Mouse (Mus musculus) heart, embryonic 13.5 days (tissue): Measurements from ENCODE around the gene Iqcn. TPM values are rescaled to one million over a fixed set of nuclear protein-coding genes. Genes with fewer than 3 reads are reported as not detected.
A peak's percentile ranks its signal among the peaks of the same experiment; 100 is the strongest.

Source experiments
- ATAC-seq: fragments of 200-750 bp; cut with Nextera tagmentation; 2 replicates; pipeline ENCODE4 v1.8.0; 2017; ENCODE audit warnings: moderate TSS enrichment; ENCODE audit not compliant: insufficient number of reproducible peaks, low FRiP score, low TSS enrichment; ENCODE audit errors: extremely low read depth
- H3K27ac ChIP-seq: fragments of 300-500 bp; sonication (generic); replicated peaks from 2 replicates; pipeline ENCODE4 v1.5.1; 2015; ENCODE audit warnings: moderate library complexity, mild to moderate bottlenecking, inconsistent platforms
- H3K27me3 ChIP-seq: fragments of 300-500 bp; sonication (generic); replicated peaks from 2 replicates; pipeline ENCODE4 v1.6.1; 2015; ENCODE audit warnings: mild to moderate bottlenecking, inconsistent platforms
- H3K36me3 ChIP-seq: fragments of 300-500 bp; sonication (generic); 2 replicates; pipeline ENCODE4 v1.6.1; 2015; ENCODE audit warnings: mild to moderate bottlenecking, inconsistent platforms
- H3K4me1 ChIP-seq: fragments of 300-500 bp; sonication (generic); 2 replicates; pipeline ENCODE4 v1.6.1; 2015; ENCODE audit warnings: inconsistent platforms
- H3K4me2 ChIP-seq: fragments of 300-500 bp; sonication (generic); 2 replicates; pipeline ENCODE4 v1.6.1; 2015; ENCODE audit warnings: inconsistent platforms, mild to moderate bottlenecking, moderate library complexity
- H3K4me3 ChIP-seq: fragments of 300-500 bp; sonication (generic); 2 replicates; pipeline ENCODE4 v1.5.1; 2015; ENCODE audit warnings: moderate library complexity, mild to moderate bottlenecking, inconsistent platforms
- H3K9ac ChIP-seq: fragments of 300-500 bp; sonication (generic); 2 replicates; pipeline ENCODE4 v1.6.1; 2015; ENCODE audit warnings: inconsistent platforms, mild to moderate bottlenecking, moderate library complexity
- H3K9me3 ChIP-seq: fragments of 300-500 bp; sonication (generic); 2 replicates; pipeline ENCODE4 v1.6.1; 2016; ENCODE audit warnings: inconsistent platforms
- WGBS: fragments of 180-500 bp; shearing (Covaris S2); methylation state at CpG from one replicate; pipeline ENCODE4 v1.1.7; 2015; ENCODE audit warnings: mixed read lengths; 5-methylcytosine and 5-hydroxymethylcytosine counted together
- polyA plus RNA-seq: library from polyadenylated mRNA; unstranded; fragments of >200 nt; fragmentation: Nextera tagmentation; extraction: Ambion mirVana; gene quantifications from 2 replicates; pipeline ENCODE4 v1.2.1, GENCODE M21; 2015

The Iqcn gene
- polyA plus RNA-seq = not detected in 2 replicates

GRCm38 (mm10) chr8:70703287-70703686, at the start of gene Iqcn:
Gene Iqcn (plus strand): TSS chr8:70703457.
- Histone ChIP-seq H3K4me3 (no peak within 1 kb of the TSS; the same call in 1 of the 2 replicates), H3K9me3 (no peaks in the 10 kb centered on the region), H3K36me3 (peaks cover 28% of the 10 kb centered on the region), H3K27ac (peak within 1 kb of the TSS; percentile 40; the same call in 1 of the 2 replicates), H3K27me3 (no peaks in the 10 kb centered on the region), H3K9ac (peak within 1 kb of the TSS; percentile 58), H3K4me1 (peaks cover 26% of the 10 kb centered on the region), H3K4me2 (peak within 1 kb of the TSS; percentile 87)
- WGBS = 80% methylated on average over 3 of the region's 3 CpGs
- no peak for ATAC-seq

DNA sequence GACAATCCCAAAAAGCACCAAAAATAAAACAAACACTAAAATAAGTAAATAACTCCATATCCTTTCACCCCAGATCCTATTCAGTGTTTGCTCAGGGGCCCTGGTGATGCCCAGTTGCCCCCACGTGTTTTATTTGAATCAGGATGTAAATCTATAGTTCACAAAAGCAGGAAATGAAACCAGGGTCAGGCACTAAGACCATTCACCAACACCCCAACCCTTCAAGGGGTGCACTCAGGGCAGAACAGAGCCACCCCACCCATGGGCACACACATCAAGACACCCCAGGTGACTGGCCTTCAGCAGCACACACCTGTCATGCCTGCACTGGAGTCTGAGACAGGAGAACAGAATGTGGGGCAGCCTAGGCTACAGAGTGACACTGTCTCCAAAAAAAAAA, 49.1 kb upstream of the Iqcn start:
- H3K9ac ChIP-seq = no peak overlapping the region
- peaks cover 72% of the 10 kb centered on the region for H3K36me3 ChIP-seq
- H3K4me3 ChIP-seq = no peak overlapping the region
- no peak overlapping the region for H3K4me2 ChIP-seq
- H3K27me3 ChIP-seq = no peaks in the 10 kb centered on the region
- no peaks in the 10 kb centered on the region for H3K9me3 ChIP-seq
- H3K27ac ChIP-seq = no peak overlapping the region
- peaks cover 31% of the 10 kb centered on the region for H3K4me1 ChIP-seq
- no peak for ATAC-seq
- WGBS = 50% methylated on average over 1 of the region's 1 CpGs

- no peak overlapping the region for H3K4me2 ChIP-seq
These were observed 47.8 kb upstream of the Iqcn start for GRCm38 (mm10) chr8:70655469-70655868.

DNA sequence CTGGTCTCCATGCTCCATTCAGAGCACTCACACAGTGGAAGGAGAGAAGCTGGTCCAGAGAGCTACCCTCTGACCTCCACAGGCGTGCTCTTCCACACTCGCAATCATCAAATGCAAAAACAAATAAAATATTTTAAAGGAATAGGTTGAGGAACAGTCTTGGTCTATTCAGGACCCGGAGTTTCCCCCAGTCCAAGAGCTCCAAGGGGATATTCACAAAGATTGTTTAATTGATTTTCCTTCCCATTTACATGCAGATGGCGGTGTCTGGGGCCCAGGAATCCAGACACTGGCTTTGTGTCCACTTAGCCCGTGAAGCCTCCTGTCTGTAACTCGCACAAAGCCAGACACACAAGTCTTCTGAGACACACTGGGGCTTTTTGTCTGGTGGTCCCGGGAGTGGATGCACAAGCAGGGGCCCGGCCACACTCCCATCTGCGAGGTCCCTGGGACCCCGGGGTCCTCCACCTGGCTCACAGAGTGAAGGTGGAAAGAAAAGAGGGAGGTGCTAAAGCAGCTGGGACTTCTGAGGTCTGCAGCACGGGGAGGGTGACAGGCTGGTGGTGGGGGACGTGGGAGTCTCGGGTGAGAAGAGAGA, 47.0 kb upstream of the Iqcn start:
- Histone ChIP-seq H3K9ac (no peak overlapping the region), H3K4me2 (no peak overlapping the region), H3K9me3 (no peaks in the 10 kb centered on the region), H3K27me3 (no peaks in the 10 kb centered on the region), H3K36me3 (peaks cover 58% of the 10 kb centered on the region), H3K4me1 (peaks cover 25% of the 10 kb centered on the region), H3K27ac (no peak overlapping the region), H3K4me3 (no peak overlapping the region)
- 76% methylated on average over 13 of the region's 13 CpGs for WGBS
- ATAC-seq = no peak

More at GRCm38 (mm10) chr8:70655469-70655868, 47.8 kb upstream of the Iqcn start:
- no peaks in the 10 kb centered on the region for H3K27me3 ChIP-seq
- peaks cover 66% of the 10 kb centered on the region for H3K36me3 ChIP-seq
- no peaks in the 10 kb centered on the region for H3K9me3 ChIP-seq
- H3K27ac ChIP-seq = no peak overlapping the region
- no peak overlapping the region for H3K9ac ChIP-seq
- no peak overlapping the region for H3K4me3 ChIP-seq
- WGBS = 73% methylated on average over 2 of the region's 2 CpGs
- peaks cover 23% of the 10 kb centered on the region for H3K4me1 ChIP-seq
- no peak for ATAC-seq

GRCm38 (mm10) chr8:70657214-70657613, 46.0 kb upstream of the Iqcn start:
- H3K9ac ChIP-seq = no peak overlapping the region
- H3K27ac ChIP-seq = no peak overlapping the region
- H3K4me3 ChIP-seq = no peak overlapping the region
- no peaks in the 10 kb centered on the region for H3K9me3 ChIP-seq
- H3K4me2 ChIP-seq = no peak overlapping the region
- H3K36me3 ChIP-seq = peaks cover 48% of the 10 kb centered on the region
- peaks cover 25% of the 10 kb centered on the region for H3K4me1 ChIP-seq
- WGBS = 88% methylated on average over 3 of the region's 3 CpGs
- no peaks in the 10 kb centered on the region for H3K27me3 ChIP-seq
- ATAC-seq = no peak

- no peak for ATAC-seq
- H3K9me3 ChIP-seq = no peaks in the 10 kb centered on the region
- no peaks in the 10 kb centered on the region for H3K27me3 ChIP-seq
- 82% methylated on average over 2 of the region's 2 CpGs for WGBS
- no peak overlapping the region for H3K27ac ChIP-seq
- H3K9ac ChIP-seq = peak overlapping the region; percentile 91
- H3K4me1 ChIP-seq = peaks cover 25% of the 10 kb centered on the region
- H3K36me3 ChIP-seq = peaks cover 43% of the 10 kb centered on the region
- H3K4me3 ChIP-seq = peak overlapping the region; percentile 82; the same call in 1 of the 2 replicates
- peak overlapping the region; percentile 97 for H3K4me2 ChIP-seq
These were observed 45.5 kb upstream of the Iqcn start for GRCm38 (mm10) chr8:70657739-70658138.

GRCm38 (mm10) chr8:70658897-70659603, 44.2 kb upstream of the Iqcn start:
- Histone ChIP-seq H3K27ac (peak overlapping the region; percentile 85), H3K4me1 (peaks cover 25% of the 10 kb centered on the region), H3K9ac (peak overlapping the region; percentile 91), H3K9me3 (no peaks in the 10 kb centered on the region), H3K4me2 (peak overlapping the region; percentile 97), H3K27me3 (no peaks in the 10 kb centered on the region), H3K4me3 (peak overlapping the region; percentile 82), H3K36me3 (peaks cover 36% of the 10 kb centered on the region)
- peak; percentile 29 for ATAC-seq
- WGBS = 1% methylated on average over 31 of the region's 31 CpGs

DNA sequence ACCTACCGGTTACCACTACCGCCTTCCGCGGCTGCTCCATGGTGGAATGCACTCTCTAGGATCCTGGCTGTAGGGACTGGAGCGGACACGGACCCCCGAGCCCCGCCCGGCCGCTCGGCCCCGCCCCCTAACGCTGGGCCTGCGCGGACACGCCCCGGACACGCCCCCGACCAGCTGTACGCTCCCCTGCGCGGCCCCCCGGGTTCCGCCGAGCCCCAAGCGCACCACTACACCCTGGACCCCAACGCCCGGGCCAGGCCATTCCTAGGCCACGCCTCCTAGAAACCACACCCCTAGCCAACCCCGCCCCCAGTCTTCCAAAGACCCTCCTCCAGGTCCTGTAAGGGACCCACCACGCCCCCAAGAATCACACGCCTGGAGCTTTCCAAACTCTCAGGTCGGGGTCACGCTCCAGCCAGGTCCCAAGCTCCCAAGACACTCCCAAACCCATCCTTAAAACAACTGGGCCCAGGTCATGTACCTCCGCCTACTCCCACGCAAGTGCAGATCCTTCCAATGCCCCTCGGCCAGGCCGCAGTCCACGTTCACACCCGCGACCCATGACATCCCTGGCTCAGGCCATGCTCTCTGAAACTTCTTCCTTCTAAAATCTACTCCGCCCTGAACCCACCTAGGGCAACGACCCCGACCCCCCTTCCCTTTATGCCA, 43.5 kb upstream of the Iqcn start:
- H3K9me3 ChIP-seq = no peaks in the 10 kb centered on the region
- H3K36me3 ChIP-seq = peaks cover 30% of the 10 kb centered on the region
- H3K4me3 ChIP-seq = peak overlapping the region; percentile 82
- peak overlapping the region; percentile 97 for H3K4me2 ChIP-seq
- peak overlapping the region; percentile 91 for H3K9ac ChIP-seq
- WGBS = under 1% methylated on average over 44 of the region's 44 CpGs
- peak overlapping the region; percentile 85 for H3K27ac ChIP-seq
- H3K27me3 ChIP-seq = no peaks in the 10 kb centered on the region
- peak; percentile 96 for ATAC-seq
- peaks cover 25% of the 10 kb centered on the region for H3K4me1 ChIP-seq

GRCm38 (mm10) chr8:70660273-70660725, 43.0 kb upstream of the Iqcn start, which contains the start of gene Pgpep1:
Gene Pgpep1 (minus strand): TSS chr8:70660388.
- peaks cover 24% of the 10 kb centered on the region for H3K36me3 ChIP-seq
- H3K4me2 ChIP-seq = peak within 1 kb of the TSS; percentile 97
- H3K4me3 ChIP-seq = peak within 1 kb of the TSS; percentile 82
- peak; percentile 59 for ATAC-seq
- H3K27me3 ChIP-seq = no peaks in the 10 kb centered on the region
- H3K9me3 ChIP-seq = no peaks in the 10 kb centered on the region
- peaks cover 25% of the 10 kb centered on the region for H3K4me1 ChIP-seq
- H3K9ac ChIP-seq = peak within 1 kb of the TSS; percentile 91
- peak within 1 kb of the TSS; percentile 85 for H3K27ac ChIP-seq
- WGBS = under 1% methylated on average over 14 of the region's 14 CpGs

DNA sequence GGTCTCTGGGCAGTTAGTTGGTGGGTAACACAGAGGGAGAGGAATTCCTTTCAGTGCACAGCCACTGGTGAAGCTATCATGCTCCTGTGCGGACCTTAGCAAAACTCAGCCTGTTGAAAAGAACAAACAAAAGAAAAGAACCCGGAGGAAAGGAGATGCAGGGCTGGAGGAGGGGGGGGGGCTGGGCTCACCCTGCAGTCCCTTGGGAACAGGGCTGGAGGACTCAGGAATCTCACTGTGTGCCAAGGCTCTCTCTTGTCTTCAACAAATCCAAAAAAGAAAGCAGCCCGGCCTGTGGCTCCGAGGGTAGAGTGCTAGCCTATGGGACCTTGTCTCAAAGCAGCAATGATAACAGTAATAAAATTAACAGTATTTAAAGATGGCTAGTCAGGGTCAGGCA, 39.6 kb upstream of the Iqcn start:
- Histone ChIP-seq H3K27me3 (no peaks in the 10 kb centered on the region), H3K36me3 (no peaks in the 10 kb centered on the region), H3K4me3 (no peak overlapping the region), H3K9ac (0 out of 2 replicates have a peak overlapping the region, but pooled peaks have one; percentile 28), H3K4me2 (no peak overlapping the region), H3K9me3 (no peaks in the 10 kb centered on the region), H3K27ac (no peak overlapping the region), H3K4me1 (peaks cover 15% of the 10 kb centered on the region)
- no peak for ATAC-seq
- 49% methylated on average over 4 of the region's 4 CpGs for WGBS

DNA sequence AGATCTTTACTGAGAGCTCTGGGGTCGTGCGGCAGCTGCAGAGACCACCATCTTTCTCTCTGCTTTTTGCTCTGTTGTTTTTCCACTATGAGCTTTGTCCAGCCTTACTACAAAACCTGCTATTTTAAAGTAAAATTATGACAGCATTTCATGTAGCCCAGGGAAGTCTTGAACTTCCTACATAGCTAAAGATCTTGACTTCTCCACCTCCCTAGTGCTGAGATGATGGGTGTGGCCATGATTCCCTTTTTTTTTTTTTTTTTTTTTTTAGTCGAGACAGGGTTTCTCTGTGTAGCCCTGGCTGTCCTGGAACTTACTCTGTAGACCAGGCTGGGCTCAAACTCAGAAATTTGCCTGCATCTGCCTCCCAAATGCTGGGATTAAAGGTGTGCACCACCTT, 38.6 kb upstream of the Iqcn start:
- H3K27ac ChIP-seq = no peak overlapping the region
- no peaks in the 10 kb centered on the region for H3K9me3 ChIP-seq
- ATAC-seq = no peak
- H3K4me2 ChIP-seq = no peak overlapping the region
- 68% methylated on average over 3 of the region's 3 CpGs for whole genome bisulfite sequencing
- no peak overlapping the region for H3K9ac ChIP-seq
- H3K4me3 ChIP-seq = no peak overlapping the region
- no peaks in the 10 kb centered on the region for H3K27me3 ChIP-seq
- no peaks in the 10 kb centered on the region for H3K36me3 ChIP-seq
- H3K4me1 ChIP-seq = peaks cover 12% of the 10 kb centered on the region
